Mouse (Mus musculus): Measurements from ENCODE around the gene Slc8a2.

DNA sequence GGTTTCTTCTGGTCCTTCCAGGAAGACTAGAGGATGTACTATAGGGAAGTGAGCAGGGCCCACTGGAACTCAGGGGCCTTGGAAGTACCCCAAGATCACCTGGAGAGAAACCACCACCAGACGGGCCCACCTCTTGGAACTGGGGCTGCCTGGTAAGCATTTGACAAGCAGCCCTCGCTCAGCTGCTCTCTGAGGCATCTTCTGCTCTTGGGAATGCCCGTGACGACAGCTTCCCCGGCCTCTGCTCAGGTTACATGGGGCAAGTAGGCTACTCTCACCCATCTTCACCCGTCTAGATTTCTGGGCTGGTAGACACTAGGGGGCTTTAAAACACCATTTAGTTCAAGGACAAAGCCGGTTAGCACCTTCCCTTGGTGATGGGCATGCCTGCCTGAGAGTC is 28.5 kb upstream of the Slc8a2 start:
- TF ChIP-seq CTCF (IDR thresholded peaks at IDR 0.05; ENCODE audit: low read depth) (no peak), EP300 (IDR thresholded peaks at IDR 0.05; ENCODE audit: low read depth) (no peak)

Data from liver, embryonic 14.5 days (tissue).